Mouse (Mus musculus) olfactory bulb, adult 2 months (tissue): ENCODE measurements around the gene Actn1.

ENCODE experiments used
- CTCF ChIP-seq: fragments of 200-500 bp; IDR thresholded peaks from 2 replicates; pipeline ENCODE4 v1.5.1; 2012; ENCODE audit warnings: low read depth, mild to moderate bottlenecking, low read length, moderate library complexity; ENCODE audit not compliant: insufficient read depth
- POLR2A ChIP-seq: fragments of 200-500 bp; IDR thresholded peaks from 2 replicates; pipeline ENCODE4 v1.6.1; 2012; ENCODE audit warnings: mild to moderate bottlenecking, low read depth, low read length, moderate library complexity; ENCODE audit not compliant: insufficient read depth

DNA sequence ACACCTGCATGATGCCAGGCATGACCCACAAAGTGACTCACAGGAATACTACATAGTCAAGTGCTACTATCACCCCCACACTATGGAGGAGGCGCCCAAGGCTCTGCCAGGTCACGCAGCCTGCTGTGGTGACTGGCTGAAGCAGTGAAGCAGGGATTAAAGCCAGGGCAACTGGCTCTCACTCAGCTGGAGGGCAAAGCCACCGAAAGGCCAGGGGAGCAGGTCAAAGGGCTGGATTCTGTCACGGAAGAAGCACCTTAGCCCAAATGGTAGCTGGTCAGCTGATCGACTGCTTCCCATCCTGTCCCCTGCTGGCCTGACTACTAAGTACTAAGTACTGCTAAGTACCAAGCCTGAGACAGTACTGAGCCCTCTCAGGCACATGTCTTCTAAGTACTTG, 76.1 kb downstream of the Actn1 start:
- TF ChIP-seq CTCF (no peak), POLR2A (no peak)
